Mouse (Mus musculus): ENCODE measurements at regions not wholly inside any gene's neighbourhood (a gene's known extent, or its start where the extent isn't known, plus 50 kb on each side); places are given as distances from the start of the nearest gene placed in this dataset.

GRCm38 (mm10) chr8:79515282-79515783 lies 116.0 kb upstream of the Smad1 start:
- TF ChIP-seq CTCF (IDR thresholded peaks at IDR 0.05; ENCODE audit: insufficient read depth, low read length): no peak
- no peak for TF ChIP-seq POLR2A (IDR thresholded peaks at IDR 0.05; ENCODE audit: borderline replicate concordance, extremely low read depth, low read depth, low read length)

All from lung, adult 2 months (tissue).